Mouse (Mus musculus): ENCODE measurements around the gene Fam187a. TPM values are rescaled to one million over a fixed set of nuclear protein-coding genes. Genes with fewer than 3 reads are reported as not detected.

Gene Fam187a
- polyA plus RNA-seq, 1 experiment from 2014 or later, result not detected

- no peak for ATAC-seq (ENCODE audit: low FRiP score, low read depth)
- WGBS, result 82% methylated on average over 9 of the region's 9 CpGs
- H3K27me3 ChIP-seq, result peaks cover 55% of the 10 kb centered on the region
Observed at GRCm38 (mm10) chr11:102898408-102898807, 13.4 kb downstream of the Fam187a start.

GRCm38 (mm10) chr11:102900763-102901162 lies 15.8 kb downstream of the Fam187a start, which contains the start of gene Gfap:
Gfap (minus strand) TSS chr11:102900912.
- H3K27ac ChIP-seq (replicated peaks), result no peak within 1 kb of the TSS

More at GRCm38 (mm10) chr11:102898408-102898807, 13.4 kb downstream of the Fam187a start:
- Histone ChIP-seq H3K4me1 (peaks cover under 1% of the 10 kb centered on the region; the same call in 1 of the 2 replicates), H3K9me3 (no peaks in the 10 kb centered on the region), H3K27ac (replicated peaks) (no peak overlapping the region), H3K36me3 (no peaks in the 10 kb centered on the region), H3K4me2 (replicated peaks) (no peak overlapping the region), H3K9ac (replicated peaks) (0 out of 2 replicates have a peak overlapping the region, but pooled peaks have one; percentile 24), H3K4me3 (no peak overlapping the region)

GRCm38 (mm10) chr11:102901199-102901598 lies 16.2 kb downstream of the Fam187a start:
- no peak for ATAC-seq (ENCODE audit: low FRiP score, low read depth)
- peaks cover 13% of the 10 kb centered on the region for H3K36me3 ChIP-seq
- no peaks in the 10 kb centered on the region for H3K9me3 ChIP-seq

More at GRCm38 (mm10) chr11:102900763-102901162, 15.8 kb downstream of the Fam187a start, which contains the start of gene Gfap:
- WGBS, result 12% methylated on average over 7 of the region's 7 CpGs
- no peaks in the 10 kb centered on the region for H3K4me1 ChIP-seq
- H3K36me3 ChIP-seq, result peaks cover 9% of the 10 kb centered on the region
- H3K9ac ChIP-seq (replicated peaks), result no peak within 1 kb of the TSS
- no peak within 1 kb of the TSS for H3K4me2 ChIP-seq (replicated peaks)
- H3K27me3 ChIP-seq, result peaks cover 31% of the 10 kb centered on the region
- H3K4me3 ChIP-seq, result no peak within 1 kb of the TSS
- ATAC-seq (ENCODE audit: low FRiP score, low read depth), result peak; percentile 47; the same call in 1 of the 2 replicates
- no peaks in the 10 kb centered on the region for H3K9me3 ChIP-seq

GRCm38 (mm10) chr11:102902107-102902506 lies 17.1 kb downstream of the Fam187a start:
- H3K4me3 ChIP-seq, result no peak overlapping the region
- no peak for ATAC-seq (ENCODE audit: low FRiP score, low read depth)
- 71% methylated on average over 5 of the region's 5 CpGs for WGBS
- no peaks in the 10 kb centered on the region for H3K9me3 ChIP-seq
- H3K27me3 ChIP-seq, result peaks cover 18% of the 10 kb centered on the region
- no peak overlapping the region for H3K9ac ChIP-seq (replicated peaks)
- H3K36me3 ChIP-seq, result peaks cover 22% of the 10 kb centered on the region
- no peak overlapping the region for H3K4me2 ChIP-seq (replicated peaks)
- H3K4me1 ChIP-seq, result no peaks in the 10 kb centered on the region
- H3K27ac ChIP-seq (replicated peaks), result no peak overlapping the region

More at GRCm38 (mm10) chr11:102901199-102901598, 16.2 kb downstream of the Fam187a start:
- Histone ChIP-seq H3K4me3 (no peak overlapping the region), H3K27me3 (peaks cover 27% of the 10 kb centered on the region), H3K4me2 (replicated peaks) (no peak overlapping the region), H3K9ac (replicated peaks) (no peak overlapping the region), H3K4me1 (no peaks in the 10 kb centered on the region), H3K27ac (replicated peaks) (no peak overlapping the region)
- WGBS, result 69% methylated on average over 4 of the region's 4 CpGs

GRCm38 (mm10) chr11:102903654-102904053 lies 18.7 kb downstream of the Fam187a start:
- 78% methylated on average over 7 of the region's 7 CpGs for WGBS
- ATAC-seq (ENCODE audit: low FRiP score, low read depth), result no peak
- H3K9ac ChIP-seq (replicated peaks), result no peak overlapping the region

GRCm38 (mm10) chr11:102911376-102911775 lies 26.4 kb downstream of the Fam187a start:
- Histone ChIP-seq H3K36me3 (peaks cover 90% of the 10 kb centered on the region), H3K27me3 (no peaks in the 10 kb centered on the region), H3K9me3 (no peaks in the 10 kb centered on the region), H3K9ac (replicated peaks) (no peak overlapping the region), H3K4me1 (no peaks in the 10 kb centered on the region), H3K4me2 (replicated peaks) (no peak overlapping the region), H3K4me3 (no peak overlapping the region), H3K27ac (replicated peaks) (0 out of 2 replicates have a peak overlapping the region, but pooled peaks have one; percentile 2)
- 81% methylated on average over 7 of the region's 7 CpGs for WGBS
- no peak for ATAC-seq (ENCODE audit: low FRiP score, low read depth)

More at GRCm38 (mm10) chr11:102903654-102904053, 18.7 kb downstream of the Fam187a start:
- 0 out of 2 replicates have a peak overlapping the region, but pooled peaks have one; percentile 12 for H3K27ac ChIP-seq (replicated peaks)
- H3K9me3 ChIP-seq, result no peaks in the 10 kb centered on the region
- no peak overlapping the region for H3K4me3 ChIP-seq
- peaks cover 38% of the 10 kb centered on the region for H3K36me3 ChIP-seq
- peaks cover 8% of the 10 kb centered on the region; the same call in 1 of the 2 replicates for H3K27me3 ChIP-seq
- H3K4me1 ChIP-seq, result no peaks in the 10 kb centered on the region
- no peak overlapping the region for H3K4me2 ChIP-seq (replicated peaks)

- Histone ChIP-seq H3K27me3 (no peaks in the 10 kb centered on the region), H3K9ac (replicated peaks) (no peak overlapping the region), H3K27ac (replicated peaks) (no peak overlapping the region), H3K4me2 (replicated peaks) (no peak overlapping the region), H3K4me1 (no peaks in the 10 kb centered on the region), H3K36me3 (peaks cover 51% of the 10 kb centered on the region), H3K9me3 (no peaks in the 10 kb centered on the region), H3K4me3 (no peak overlapping the region)
- 92% methylated on average over 9 of the region's 9 CpGs for WGBS
- no peak for ATAC-seq (ENCODE audit: low FRiP score, low read depth)
Observed at GRCm38 (mm10) chr11:102915380-102915779, 30.4 kb downstream of the Fam187a start.

GRCm38 (mm10) chr11:102918077-102918476 lies 33.1 kb downstream of the Fam187a start:
- H3K36me3 ChIP-seq, result peaks cover 46% of the 10 kb centered on the region
- no peak overlapping the region for H3K9ac ChIP-seq (replicated peaks)
- no peak for ATAC-seq (ENCODE audit: low FRiP score, low read depth)

GRCm38 (mm10) chr11:102921491-102921890 lies 36.5 kb downstream of the Fam187a start:
- Histone ChIP-seq H3K27me3 (no peaks in the 10 kb centered on the region), H3K4me1 (peaks cover 30% of the 10 kb centered on the region), H3K9ac (replicated peaks) (peak overlapping the region; percentile 37; the same call in 1 of the 2 replicates), H3K4me3 (no peak overlapping the region), H3K27ac (replicated peaks) (peak overlapping the region; percentile 39; the same call in 1 of the 2 replicates), H3K4me2 (replicated peaks) (peak overlapping the region; percentile 15; the same call in 1 of the 2 replicates), H3K9me3 (no peaks in the 10 kb centered on the region), H3K36me3 (peaks cover 18% of the 10 kb centered on the region; the same call in 1 of the 2 replicates)
- 67% methylated on average over 6 of the region's 6 CpGs for WGBS
- no peak for ATAC-seq (ENCODE audit: low FRiP score, low read depth)

More at GRCm38 (mm10) chr11:102918077-102918476, 33.1 kb downstream of the Fam187a start:
- 82% methylated on average over 4 of the region's 4 CpGs for WGBS
- no peak overlapping the region for H3K4me3 ChIP-seq
- no peaks in the 10 kb centered on the region for H3K27me3 ChIP-seq
- H3K4me1 ChIP-seq, result peaks cover 19% of the 10 kb centered on the region
- H3K27ac ChIP-seq (replicated peaks), result no peak overlapping the region
- H3K9me3 ChIP-seq, result no peaks in the 10 kb centered on the region
- no peak overlapping the region for H3K4me2 ChIP-seq (replicated peaks)

GRCm38 (mm10) chr11:102924557-102925350 lies 39.8 kb downstream of the Fam187a start, which contains the start of gene Kif18b:
Kif18b (minus strand) TSS chr11:102925124.
- no peaks in the 10 kb centered on the region for H3K9me3 ChIP-seq
- H3K4me1 ChIP-seq, result peaks cover 30% of the 10 kb centered on the region
- peak within 1 kb of the TSS; percentile 70 for H3K4me2 ChIP-seq (replicated peaks)
- H3K4me3 ChIP-seq, result peak within 1 kb of the TSS; percentile 75
- peak within 1 kb of the TSS; percentile 73 for H3K9ac ChIP-seq (replicated peaks)
- peaks cover 18% of the 10 kb centered on the region; the same call in 1 of the 2 replicates for H3K36me3 ChIP-seq
- peak within 1 kb of the TSS; percentile 93 for H3K27ac ChIP-seq (replicated peaks)
- no peaks in the 10 kb centered on the region for H3K27me3 ChIP-seq
- under 1% methylated on average over 62 of the region's 62 CpGs for WGBS
- ATAC-seq (ENCODE audit: low FRiP score, low read depth), result peak; percentile 83

- Histone ChIP-seq H3K27ac (replicated peaks) (peak overlapping the region; percentile 93), H3K4me3 (peak overlapping the region; percentile 75), H3K27me3 (no peaks in the 10 kb centered on the region), H3K9ac (replicated peaks) (peak overlapping the region; percentile 53), H3K4me1 (peaks cover 30% of the 10 kb centered on the region), H3K36me3 (peaks cover 18% of the 10 kb centered on the region; the same call in 1 of the 2 replicates), H3K4me2 (replicated peaks) (peak overlapping the region; percentile 70), H3K9me3 (no peaks in the 10 kb centered on the region)
- no peak for ATAC-seq (ENCODE audit: low FRiP score, low read depth)
- 2% methylated on average over 10 of the region's 10 CpGs for WGBS
Observed at GRCm38 (mm10) chr11:102925351-102925717, 40.4 kb downstream of the Fam187a start.

GRCm38 (mm10) chr11:102930672-102931071 lies 45.7 kb downstream of the Fam187a start:
- Histone ChIP-seq H3K4me2 (replicated peaks) (no peak overlapping the region), H3K36me3 (no peaks in the 10 kb centered on the region), H3K4me3 (no peak overlapping the region), H3K27ac (replicated peaks) (no peak overlapping the region), H3K27me3 (no peaks in the 10 kb centered on the region), H3K4me1 (no peaks in the 10 kb centered on the region), H3K9me3 (no peaks in the 10 kb centered on the region), H3K9ac (replicated peaks) (no peak overlapping the region)
- ATAC-seq (ENCODE audit: low FRiP score, low read depth), result no peak
- WGBS, result 92% methylated on average over 10 of the region's 10 CpGs
